Mouse (Mus musculus) bone marrow, adult 2 months (tissue): ENCODE data around the gene Rgs6.

ENCODE experiments used
- CTCF ChIP-seq: fragments of 200-500 bp; IDR thresholded peaks from 2 replicates; pipeline ENCODE4 v1.5.1; 2011; ENCODE audit warnings: low read length, control low read depth; ENCODE audit not compliant: control insufficient read depth, insufficient read depth
- POLR2A ChIP-seq: fragments of 200-500 bp; IDR thresholded peaks from 2 replicates; pipeline ENCODE4 v1.6.1; 2011; ENCODE audit warnings: low read depth, mild to moderate bottlenecking, control low read depth, low read length, borderline replicate concordance; ENCODE audit not compliant: control insufficient read depth

GRCm38 (mm10) chr12:83126923-83127322 lies 538.8 kb downstream of the Rgs6 start:
- no peak for TF ChIP-seq CTCF
- TF ChIP-seq POLR2A = no peak
